Mouse (Mus musculus): ENCODE data around the gene Lamtor1.

GRCm38 (mm10) chr7:101935957-101936356 is 30.3 kb downstream of the Lamtor1 start:
- TF ChIP-seq ZMIZ1 (IDR thresholded peaks at IDR 0.05; ENCODE audit: low read depth, low read length) (no peak), MAFK (IDR thresholded peaks at IDR 0.05; ENCODE audit: insufficient replicate concordance, low read length) (no peak), CHD1 (IDR thresholded peaks at IDR 0.05; ENCODE audit: low read depth, low read length) (no peak), CTCF (conservative IDR thresholded peaks at IDR 0.05 in 1 of 2, IDR thresholded peaks at IDR 0.05 in 1 of 2; ENCODE audit: low read depth in 2 of 2, low read length in 2 of 2) (no peak), EP300 (IDR thresholded peaks at IDR 0.05; ENCODE audit: low read length) (no peak), USF2 (conservative IDR thresholded peaks at IDR 0.05; ENCODE audit: low read depth, low read length) (no peak), POLR2AphosphoS2 (IDR thresholded peaks at IDR 0.05; ENCODE audit: low read depth, low read length) (no peak), MXI1 (IDR thresholded peaks at IDR 0.05; ENCODE audit: low read depth, low read length) (no peak), POLR2A (IDR thresholded peaks at IDR 0.05; ENCODE audit: low read depth, low read length) (no peak)

Measured in CH12.LX (cell line).